Mouse (Mus musculus): ENCODE measurements around the gene Zfp292.

Zfp292 gene

DNA sequence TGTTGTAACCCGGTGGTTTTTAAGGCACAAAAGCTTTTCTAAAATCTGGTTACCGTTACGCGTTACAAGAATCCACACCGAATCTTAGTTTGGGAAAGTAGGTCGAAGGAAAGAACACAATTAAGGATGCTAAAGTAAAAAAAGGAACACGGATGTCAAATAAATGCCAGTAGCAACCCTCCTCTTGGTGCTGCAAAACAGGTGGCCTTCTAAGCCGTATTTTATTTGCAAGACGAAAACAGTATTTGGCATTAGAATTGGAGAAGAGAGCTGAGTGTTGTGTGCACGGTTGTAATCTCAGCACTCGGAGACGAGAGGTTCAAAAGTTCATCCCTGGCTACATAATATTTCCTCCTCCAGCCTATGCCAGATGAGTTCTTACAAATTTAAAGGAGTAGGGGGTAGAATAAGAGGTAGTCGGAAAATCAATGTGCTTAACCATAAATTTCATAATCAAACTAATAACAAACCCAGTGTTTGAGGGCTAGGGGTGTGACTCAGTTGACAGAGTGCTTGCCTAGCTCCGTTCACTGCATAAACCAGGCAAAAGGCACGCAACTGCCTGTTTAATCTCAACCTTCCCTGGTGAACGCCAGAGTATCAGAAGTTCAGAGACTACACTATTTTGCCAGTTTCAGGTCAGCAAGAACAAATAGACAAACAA, 738 bp upstream of the Zfp292 start:
- DNase-seq (ENCODE audit: low read depth in 2 of 2, low spot score in 2 of 2) = no peak

DNA sequence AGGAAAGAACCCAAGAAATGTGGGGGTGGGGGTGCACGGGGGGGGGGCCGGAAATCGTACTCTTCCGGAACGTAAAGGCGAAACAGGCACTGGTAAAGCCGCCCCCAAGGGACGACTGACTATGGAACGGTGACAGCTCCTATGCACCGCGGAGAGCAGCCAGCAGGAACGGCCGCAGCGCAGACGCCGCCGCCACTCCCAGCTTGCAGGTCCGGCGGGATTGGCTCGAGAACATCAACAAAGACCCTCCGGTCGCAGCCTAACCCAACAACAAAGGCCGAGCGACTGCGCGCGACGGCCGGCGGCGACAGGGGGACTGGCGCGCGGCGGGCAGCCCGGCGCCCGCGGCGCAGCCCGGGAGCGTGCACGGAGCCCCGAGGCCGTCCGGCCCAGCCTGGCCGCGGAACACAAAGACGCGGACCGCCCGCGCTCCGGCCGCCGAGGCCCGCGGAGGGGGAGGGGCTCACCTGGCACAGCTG, 430 bp downstream of the Zfp292 start:
- DNase-seq (ENCODE audit: low read depth in 2 of 2, low spot score in 2 of 2) = peak in 1 of 2 experiments; percentile 23

GRCm38 (mm10) chr4:34881851-34882250, 909 bp downstream of the Zfp292 start:
- DNase-seq (ENCODE audit: low read depth in 2 of 2, low spot score in 2 of 2) = no peak

DNA sequence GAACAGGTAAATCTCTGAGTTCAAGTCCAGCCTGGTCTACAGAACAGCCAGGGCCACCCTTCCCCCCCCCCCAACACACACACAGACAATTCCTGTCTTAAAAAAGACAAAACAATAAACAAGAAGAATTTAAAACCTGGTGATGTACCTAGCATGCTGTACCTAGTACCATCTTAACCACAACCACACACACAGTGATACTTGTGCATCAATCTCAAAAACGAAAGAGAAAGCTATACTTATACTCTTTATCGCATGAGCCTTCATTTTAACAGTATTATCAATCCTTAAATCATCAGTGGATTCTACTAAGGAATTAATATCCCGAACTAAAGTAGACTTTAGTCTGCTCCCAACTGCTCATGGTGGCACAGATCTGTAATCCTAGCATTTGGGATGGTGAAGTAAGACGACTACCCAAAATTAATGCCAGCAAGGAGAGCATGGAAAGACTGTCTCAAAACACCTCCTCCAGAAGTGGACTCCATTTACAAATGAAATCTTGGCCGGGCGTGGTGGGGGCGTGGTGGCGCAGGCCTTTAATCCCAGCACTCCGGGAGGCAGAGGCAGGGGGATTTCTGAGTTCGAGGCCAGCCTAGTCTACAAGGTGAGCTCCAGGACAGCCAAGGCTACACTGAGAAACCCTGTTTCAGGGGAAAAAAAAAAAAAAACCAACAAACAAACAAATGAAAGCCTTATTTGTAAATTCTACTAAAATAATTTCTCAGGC, 1.7 kb downstream of the Zfp292 start:
- DNase-seq (ENCODE audit: low read depth in 2 of 2, low spot score in 2 of 2) = peak in 1 of 2 experiments; percentile 19

- no peak for DNase-seq (ENCODE audit: low read depth in 2 of 2, low spot score in 2 of 2)
Measured at GRCm38 (mm10) chr4:34874234-34874633, 8.5 kb downstream of the Zfp292 start.

- no peak for DNase-seq (ENCODE audit: low read depth in 2 of 2, low spot score in 2 of 2)
Measured at GRCm38 (mm10) chr4:34872896-34873495, 9.8 kb downstream of the Zfp292 start.

DNA sequence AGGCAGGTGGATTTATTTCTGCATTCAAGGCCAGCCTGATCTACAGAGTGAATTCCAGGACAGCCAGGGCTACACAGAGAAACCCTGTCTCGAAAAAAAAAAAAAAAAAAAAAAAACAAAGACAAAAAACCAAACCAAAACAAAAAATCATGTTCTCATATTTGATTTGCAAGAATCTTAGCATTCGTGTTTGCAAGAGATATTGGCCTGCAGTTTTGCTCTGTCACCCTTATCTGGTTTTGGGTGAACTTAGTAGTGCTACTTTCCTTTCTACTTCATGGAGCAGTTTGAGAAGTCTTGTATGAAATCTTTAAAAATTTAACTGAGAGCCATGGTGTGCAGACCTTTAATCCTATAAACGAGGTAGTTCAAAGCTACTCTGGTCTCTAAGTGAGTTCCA, 12.9 kb downstream of the Zfp292 start:
- DNase-seq (ENCODE audit: low read depth in 2 of 2, low spot score in 2 of 2) = no peak

GRCm38 (mm10) chr4:34861438-34861837, 21.3 kb downstream of the Zfp292 start:
- DNase-seq (ENCODE audit: low read depth in 2 of 2, low spot score in 2 of 2) = no peak

GRCm38 (mm10) chr4:34859416-34859815, 23.3 kb downstream of the Zfp292 start:
- no peak for DNase-seq (ENCODE audit: low read depth in 2 of 2, low spot score in 2 of 2)

- DNase-seq (ENCODE audit: low read depth in 2 of 2, low spot score in 2 of 2) = no peak
Measured at GRCm38 (mm10) chr4:34858903-34859302, 23.9 kb downstream of the Zfp292 start.

DNA sequence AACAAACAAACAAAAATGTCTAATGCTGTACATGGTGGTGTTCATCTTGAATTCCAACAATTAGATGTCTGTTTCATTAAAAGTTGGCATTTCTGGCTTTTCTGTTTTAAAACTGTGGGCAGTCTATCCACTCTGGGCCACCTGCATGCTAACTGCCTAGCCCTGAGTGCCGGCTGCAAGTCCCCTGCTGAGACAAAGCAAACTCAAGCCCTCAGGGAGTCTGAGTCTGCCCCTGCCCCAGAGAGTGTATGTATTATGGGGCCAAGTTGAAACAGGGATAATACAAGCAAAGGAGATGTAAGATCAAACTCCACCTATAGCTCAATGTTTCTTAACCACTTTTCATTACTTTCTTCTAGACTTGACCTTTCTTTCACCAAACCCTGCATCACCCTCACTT, 26.8 kb downstream of the Zfp292 start:
- DNase-seq (ENCODE audit: low read depth in 2 of 2, low spot score in 2 of 2) = no peak

DNA sequence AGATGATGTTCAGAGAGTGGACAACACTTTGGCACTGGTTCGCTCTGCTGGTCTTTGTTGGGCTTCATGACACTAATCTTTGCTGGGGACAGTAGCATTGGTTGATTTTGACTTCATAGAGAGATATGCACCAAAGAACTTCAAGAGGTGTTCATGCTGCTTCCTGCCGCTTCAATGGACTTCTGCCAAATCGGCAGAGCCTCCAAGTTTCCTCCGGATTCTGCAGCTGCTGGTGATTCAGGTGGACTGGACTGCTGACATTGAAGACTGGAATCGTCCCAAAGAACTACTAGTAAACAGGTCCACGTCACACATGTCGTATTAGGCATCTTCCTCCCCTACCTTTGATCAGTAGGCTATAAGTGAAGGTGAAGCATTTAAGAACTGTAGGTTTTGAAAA, 30.7 kb downstream of the Zfp292 start:
- no peak for DNase-seq (ENCODE audit: low read depth in 2 of 2, low spot score in 2 of 2)

GRCm38 (mm10) chr4:34850156-34850555, 32.6 kb downstream of the Zfp292 start:
- DNase-seq (ENCODE audit: low read depth in 2 of 2, low spot score in 2 of 2) = no peak

DNA sequence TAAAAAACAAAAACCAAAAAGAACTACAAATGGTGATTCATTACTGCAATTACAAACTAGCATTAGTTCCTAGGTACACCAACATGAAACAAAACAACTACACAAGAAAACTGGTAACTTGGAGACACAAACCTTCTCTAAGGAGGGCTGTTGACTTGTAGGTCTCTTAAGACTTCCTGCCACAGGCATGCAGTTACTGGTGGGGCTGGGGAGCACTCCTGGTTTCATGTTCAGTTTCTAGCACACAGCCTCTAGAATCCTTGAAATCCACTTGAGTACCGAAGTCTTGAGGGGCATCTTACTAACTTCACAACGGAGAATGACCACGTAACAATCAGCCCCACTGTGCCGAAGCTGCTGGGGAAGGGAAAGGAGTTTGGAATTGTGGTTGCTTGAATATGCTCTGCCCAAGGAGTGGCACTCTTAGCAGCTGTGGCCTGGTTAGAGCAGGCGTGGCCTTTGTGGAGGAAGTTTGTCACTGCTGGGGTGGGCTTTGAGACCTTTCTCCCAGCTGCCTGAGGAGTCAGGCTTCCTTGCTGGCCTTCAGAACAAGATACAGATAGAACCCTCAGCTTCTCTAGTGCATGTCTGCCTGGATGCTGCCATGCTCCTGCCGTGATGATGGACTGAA, 35.0 kb downstream of the Zfp292 start:
- peak; percentile 11 to 33 for DNase-seq (ENCODE audit: low read depth in 2 of 2, low spot score in 2 of 2)

DNA sequence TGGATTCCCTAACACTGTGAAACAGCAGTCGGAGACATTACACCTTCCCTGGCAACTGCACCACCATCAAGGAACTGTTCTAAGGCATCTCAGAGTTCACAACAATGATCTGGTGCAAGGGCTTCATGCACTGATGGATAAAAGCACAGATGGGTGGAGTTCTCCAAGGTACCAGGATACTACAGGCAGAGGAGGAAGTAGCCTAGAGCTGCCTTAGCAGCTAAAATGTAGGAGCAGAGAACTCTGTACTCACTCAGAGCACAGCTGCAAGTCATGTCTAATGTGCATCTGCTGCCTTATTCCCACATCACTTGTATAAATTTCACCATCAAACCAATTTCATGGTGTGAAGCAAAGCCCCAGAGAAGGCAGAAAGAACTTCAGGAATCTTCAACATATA, 38.9 kb downstream of the Zfp292 start:
- DNase-seq (ENCODE audit: low read depth in 2 of 2, low spot score in 2 of 2) = no peak

DNA sequence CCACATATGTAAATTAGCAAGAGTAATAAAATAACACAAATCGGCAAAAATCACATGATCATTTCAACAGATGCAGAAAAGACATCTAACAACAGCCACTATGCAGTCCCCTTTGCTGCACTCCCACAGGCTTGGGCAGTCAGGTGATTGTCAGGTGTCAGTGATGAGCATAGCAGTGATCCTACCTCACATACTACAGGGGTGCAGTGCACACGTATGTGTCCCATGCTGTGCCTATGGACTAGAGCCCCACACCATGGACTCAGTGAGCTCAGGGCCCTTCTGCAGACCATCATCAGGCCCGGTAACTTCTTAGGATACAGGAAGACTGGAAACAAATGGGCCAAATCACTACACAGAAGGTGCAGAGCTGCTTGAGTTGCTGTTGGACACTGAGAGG, 39.9 kb downstream of the Zfp292 start:
- no peak for DNase-seq (ENCODE audit: low read depth in 2 of 2, low spot score in 2 of 2)

DNA sequence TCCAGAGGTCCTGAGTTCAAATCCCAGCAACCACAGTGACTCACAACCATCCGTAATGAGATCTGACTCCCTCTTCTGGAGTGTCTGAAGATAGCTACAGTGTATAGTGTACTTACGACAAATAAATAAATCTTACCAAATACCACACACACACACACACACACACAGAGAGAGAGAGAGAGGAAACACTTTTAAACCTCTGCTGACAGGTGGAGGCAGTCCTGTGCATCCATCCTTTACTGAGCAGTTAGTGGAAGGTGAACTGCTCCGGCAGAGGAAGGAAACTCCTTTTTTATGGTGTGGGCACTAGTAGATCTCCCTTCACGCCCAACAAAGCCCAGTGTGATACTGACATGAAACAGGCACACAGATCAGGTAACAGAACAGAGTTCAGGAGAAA, 51.3 kb downstream of the Zfp292 start:
- no peak for DNase-seq (ENCODE audit: low read depth in 2 of 2, low spot score in 2 of 2)

GRCm38 (mm10) chr4:34829456-34829855, 53.3 kb downstream of the Zfp292 start:
- no peak for DNase-seq (ENCODE audit: low read depth in 2 of 2, low spot score in 2 of 2)

DNA sequence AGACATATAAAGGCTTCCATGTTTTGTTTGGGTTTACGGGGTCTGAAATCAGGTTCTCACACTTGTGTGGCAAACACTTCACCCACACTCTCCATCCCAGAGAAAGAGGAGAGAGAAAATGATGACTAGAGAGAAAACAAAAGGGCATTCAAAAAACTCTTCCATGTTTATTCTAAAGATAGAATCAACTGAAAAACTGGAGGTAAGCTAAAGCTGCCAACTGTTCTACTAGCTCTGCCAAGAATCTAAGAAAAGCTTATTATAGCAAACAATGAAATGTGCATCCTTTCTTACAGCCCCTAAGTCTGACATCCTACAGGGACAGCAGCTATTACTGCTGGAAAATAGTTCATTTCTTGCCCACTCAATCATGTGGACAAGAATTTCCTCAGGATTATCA, 58.9 kb downstream of the Zfp292 start:
- no peak for DNase-seq (ENCODE audit: low read depth in 2 of 2, low spot score in 2 of 2)

GRCm38 (mm10) chr4:34819904-34820303, 62.9 kb downstream of the Zfp292 start:
- DNase-seq (ENCODE audit: low read depth in 2 of 2, low spot score in 2 of 2) = no peak

GRCm38 (mm10) chr4:34801166-34802034, 81.4 kb downstream of the Zfp292 start:
- DNase-seq (ENCODE audit: low read depth in 2 of 2, low spot score in 2 of 2) = no peak
